ENCODE assay signal across 16 mouse cellular contexts in genomic region chr7:100875822-100876221, GRCm38 (mm10). TPM values are rescaled to one million over a fixed set of nuclear protein-coding genes. Genes with fewer than 3 reads are reported as not detected.
DNase-seq lines count a peak whose midpoint lies in the region; ATAC-seq lines count a peak whose summit lies in the region.
"Had no signal": no experiment of that assay in that cellular context is flagged by ENCODE, and none has a peak within 500 bp of the region (broad histone marks: within the 10 kb centered on the region; RNA-seq: fewer than 3 reads in every experiment).

No protein-coding gene starts in this region.

- no peak overlapping the region for H3K4me3 ChIP-seq in heart, embryonic 16.5 days (ENCODE audit: low read length)
- H3K4me3 ChIP-seq in lung, embryonic 16.5 days (ENCODE audit: low read length): no peak overlapping the region
- H3K4me3 ChIP-seq: limb, embryonic 13.5 days; midbrain, embryonic 10.5 days; myocyte had no signal

- DNase-seq in heart, adult 18-20 months: no peak
- no peak for DNase-seq in lung, postnatal 10 days
- DNase-seq in induced T-regulatory cell, adult 2 months (ENCODE audit: low read depth): peak; percentile 17
- no peak for DNase-seq in right cerebral cortex, postnatal 25 days
- no peak for DNase-seq in right cerebral cortex, postnatal 14 days
- DNase-seq: adrenal gland, adult 8-10 months; forebrain, postnatal 0 days; gastrocnemius, postnatal 14 days; thymus, adult 18-20 months had no signal

- H3K27ac ChIP-seq in heart, embryonic 16.5 days (ENCODE audit: low read length): peak overlapping the region; percentile 78
- H3K27ac ChIP-seq in lung, embryonic 16.5 days (ENCODE audit: low read length): peak overlapping the region; percentile 83
- H3K27ac ChIP-seq: hindbrain, embryonic 14.5 days; midbrain, embryonic 10.5 days had no signal

- WGBS in heart, embryonic 16.5 days: 55% methylated on average over 1 of the region's 1 CpGs
- 50% methylated on average over 1 of the region's 1 CpGs for WGBS in lung, embryonic 16.5 days

- ATAC-seq in heart, embryonic 16.5 days (replicated peaks; ENCODE audit: extremely low read depth, insufficient read depth, low FRiP score): no peak
- no peak for ATAC-seq in lung, embryonic 16.5 days (ENCODE audit: low read depth)
- ATAC-seq in megakaryocyte, adult 5-6 weeks (ENCODE audit: poor library complexity, severe bottlenecking): peak; percentile 51
- ATAC-seq: forebrain, postnatal 0 days had no signal

- peaks cover 46% of the 10 kb centered on the region for H3K36me3 ChIP-seq in heart, embryonic 16.5 days (ENCODE audit: control insufficient read depth, insufficient read depth)
- peaks cover 51% of the 10 kb centered on the region for H3K36me3 ChIP-seq in lung, embryonic 16.5 days (ENCODE audit: control insufficient read depth, insufficient read depth, low read length)

- H3K27me3 ChIP-seq in heart, embryonic 16.5 days (ENCODE audit: control insufficient read depth, insufficient read depth, low read length): no peaks in the 10 kb centered on the region
- no peaks in the 10 kb centered on the region for H3K27me3 ChIP-seq in lung, embryonic 16.5 days (ENCODE audit: control insufficient read depth, insufficient read depth, low read depth, low read length)
- H3K27me3 ChIP-seq: limb, embryonic 13.5 days had no signal

- no peak overlapping the region for H3K9ac ChIP-seq in heart, embryonic 16.5 days (ENCODE audit: low read length)
- H3K9ac ChIP-seq in lung, embryonic 16.5 days (ENCODE audit: low read length): no peak overlapping the region
- H3K9ac ChIP-seq: forebrain, postnatal 0 days; hindbrain, embryonic 14.5 days; limb, embryonic 13.5 days had no signal

- H3K4me1 ChIP-seq in heart, embryonic 16.5 days (ENCODE audit: control insufficient read depth, insufficient read depth, low read length): peaks cover 13% of the 10 kb centered on the region
- H3K4me1 ChIP-seq in lung, embryonic 16.5 days (replicated peaks; ENCODE audit: control insufficient read depth, insufficient read depth, low read length): 0 out of 2 replicates have a peak, but pooled peaks cover 4% of the 10 kb centered on the region
- H3K4me1 ChIP-seq: limb, embryonic 13.5 days had no signal

- no peak overlapping the region for H3K4me2 ChIP-seq in heart, embryonic 16.5 days (ENCODE audit: low read depth, low read length)
- no peak overlapping the region for H3K4me2 ChIP-seq in lung, embryonic 16.5 days (ENCODE audit: low read depth, low read length)
- H3K4me2 ChIP-seq: hindbrain, embryonic 14.5 days; limb, embryonic 13.5 days had no signal

- no peaks in the 10 kb centered on the region for H3K9me3 ChIP-seq in heart, embryonic 16.5 days (replicated peaks; ENCODE audit: control insufficient read depth, low read length)
- no peaks in the 10 kb centered on the region for H3K9me3 ChIP-seq in lung, embryonic 16.5 days (ENCODE audit: control insufficient read depth, low read length)
- H3K9me3 ChIP-seq: limb, embryonic 13.5 days; midbrain, embryonic 10.5 days had no signal

RNA-seq across cellular contexts. Expression of gene Relt, which starts 12.6 kb away (rescaled TPM):
- polyA plus RNA-seq in heart, embryonic 16.5 days (2015; fragmentation: Nextera tagmentation; extraction: Ambion mirVana): 4.7 and 5.0 TPM in 2 replicates
- 1 to 10 TPM; 4.5 to 5.4 TPM for total RNA-seq in heart, adult 18-20 months (2021)
- polyA plus RNA-seq in lung, embryonic 16.5 days (2015; fragmentation: Nextera tagmentation; extraction: Ambion mirVana): 3.0 and 3.8 TPM in 2 replicates
- total RNA-seq in megakaryocyte, adult 5-6 weeks (2015): 23.9 and 27.2 TPM in 2 replicates
- 45.0 and 58.3 TPM in 2 replicates for total RNA-seq in megakaryocyte, adult 5-6 weeks (2017)

RNA-seq across cellular contexts. Expression of gene Arhgef17, which starts 56.1 kb away (rescaled TPM):
- polyA plus RNA-seq in heart, embryonic 16.5 days (2015; fragmentation: Nextera tagmentation; extraction: Ambion mirVana): 5.1 and 6.5 TPM in 2 replicates
- 10 to 100 TPM; 23.6 to 24.8 TPM for total RNA-seq in heart, adult 18-20 months (2021)
- 10.6 and 11.8 TPM in 2 replicates for polyA plus RNA-seq in lung, embryonic 16.5 days (2015; fragmentation: Nextera tagmentation; extraction: Ambion mirVana)
- total RNA-seq in megakaryocyte, adult 5-6 weeks (2015): 0.09 and 0.21 TPM in 2 replicates
- total RNA-seq in megakaryocyte, adult 5-6 weeks (2017): 0.12 TPM in 1 of 2 replicates, not detected in the other

Comparison
In these comparisons a context has a peak if more than half of its experiments do, and no peak if none do; other contexts are left out.
1. RNA of gene Arhgef17, which starts 56.1 kb away (total RNA-seq): 23.6 to 24.8 TPM in heart, adult 18-20 months; 0.09 to 0.21 TPM in megakaryocyte, adult 5-6 weeks; every median in the first group is over 10 times any median in the second.